Comparison of ENCODE assay signal across 11 mouse cellular contexts in genomic region chr19:44669535-44669958, GRCm38 (mm10).
DNase-seq lines count a peak whose midpoint lies in the region; ATAC-seq lines count a peak whose summit lies in the region.
"Had no signal": no experiment of that assay in that cellular context is flagged by ENCODE, and none has a peak within 500 bp of the region (broad histone marks: within the 10 kb centered on the region; RNA-seq: fewer than 3 reads in every experiment).

No protein-coding gene starts in this region.

- H3K27me3 ChIP-seq in lung, embryonic 16.5 days (ENCODE audit: control insufficient read depth, insufficient read depth, low read depth, low read length): peaks cover 72% of the 10 kb centered on the region
- peaks cover 98% of the 10 kb centered on the region for H3K27me3 ChIP-seq in forebrain, embryonic 12.5 days
- peaks cover 90% of the 10 kb centered on the region for H3K27me3 ChIP-seq in limb, embryonic 12.5 days
- H3K27me3 ChIP-seq in stomach, embryonic 16.5 days (ENCODE audit: control insufficient read depth, insufficient read depth, low read length): peaks cover 70% of the 10 kb centered on the region

- WGBS in lung, embryonic 16.5 days: under 1% methylated on average over 14 of the region's 14 CpGs
- WGBS in forebrain, embryonic 12.5 days: under 1% methylated on average over 14 of the region's 14 CpGs
- under 1% methylated on average over 14 of the region's 14 CpGs for WGBS in limb, embryonic 12.5 days
- under 1% methylated on average over 14 of the region's 14 CpGs for WGBS in stomach, embryonic 16.5 days

- H3K4me2 ChIP-seq in lung, embryonic 16.5 days (ENCODE audit: low read depth, low read length): peak overlapping the region; percentile 61
- H3K4me2 ChIP-seq in forebrain, embryonic 12.5 days: peak overlapping the region; percentile 60
- H3K4me2 ChIP-seq in limb, embryonic 12.5 days: peak overlapping the region; percentile 64
- peak overlapping the region; percentile 44 for H3K4me2 ChIP-seq in stomach, embryonic 16.5 days (ENCODE audit: low read depth, low read length)

- no peaks in the 10 kb centered on the region for H3K36me3 ChIP-seq in lung, embryonic 16.5 days (ENCODE audit: control insufficient read depth, insufficient read depth, low read length)
- no peaks in the 10 kb centered on the region for H3K36me3 ChIP-seq in forebrain, embryonic 12.5 days (replicated peaks)
- H3K36me3 ChIP-seq in limb, embryonic 12.5 days: no peaks in the 10 kb centered on the region
- H3K36me3 ChIP-seq in stomach, embryonic 16.5 days (ENCODE audit: control insufficient read depth, insufficient read depth, low read length): no peaks in the 10 kb centered on the region

- no peaks in the 10 kb centered on the region for H3K9me3 ChIP-seq in lung, embryonic 16.5 days (ENCODE audit: control insufficient read depth, low read length)
- H3K9me3 ChIP-seq in forebrain, embryonic 12.5 days: no peaks in the 10 kb centered on the region
- no peaks in the 10 kb centered on the region for H3K9me3 ChIP-seq in limb, embryonic 12.5 days
- H3K9me3 ChIP-seq in stomach, embryonic 16.5 days (replicated peaks; ENCODE audit: control insufficient read depth, low read length): no peaks in the 10 kb centered on the region

- DNase-seq in lung, postnatal 10 days: no peak
- no peak for DNase-seq in ovary, postnatal 14 days (ENCODE audit: low spot score)
- no peak for DNase-seq in left cerebral cortex, adult 8-10 months (ENCODE audit: low spot score in 2 of 2)
- DNase-seq: cerebellum, adult 2 months; heart, postnatal 4 days had no signal

- peak; percentile 60 for ATAC-seq in lung, embryonic 16.5 days (ENCODE audit: low read depth)
- peak; percentile 41; the same call in 1 of the 2 replicates for ATAC-seq in forebrain, embryonic 12.5 days (ENCODE audit: low FRiP score)
- ATAC-seq in limb, embryonic 12.5 days (ENCODE audit: insufficient number of reproducible peaks, insufficient read depth, low FRiP score, low TSS enrichment, low read depth): no peak
- ATAC-seq in stomach, embryonic 16.5 days (ENCODE audit: insufficient read depth, low FRiP score): no peak
- ATAC-seq in erythroid progenitor cell, adult 5-6 weeks (replicated peaks; ENCODE audit: low FRiP score, poor library complexity, severe bottlenecking): no peak

- H3K9ac ChIP-seq in lung, embryonic 16.5 days (ENCODE audit: low read length): 0 out of 2 replicates have a peak overlapping the region, but pooled peaks have one; percentile 15
- no peak overlapping the region for H3K9ac ChIP-seq in forebrain, embryonic 12.5 days
- H3K9ac ChIP-seq in limb, embryonic 12.5 days (replicated peaks): 0 out of 2 replicates have a peak overlapping the region, but pooled peaks have one; percentile 18
- no peak overlapping the region for H3K9ac ChIP-seq in stomach, embryonic 16.5 days (ENCODE audit: low read length)

- peak overlapping the region; percentile 36 for H3K4me3 ChIP-seq in lung, embryonic 16.5 days (ENCODE audit: low read length)
- H3K4me3 ChIP-seq in forebrain, embryonic 12.5 days (replicated peaks): peak overlapping the region; percentile 33
- H3K4me3 ChIP-seq in limb, embryonic 12.5 days (replicated peaks): peak overlapping the region; percentile 37
- H3K4me3 ChIP-seq in stomach, embryonic 16.5 days (replicated peaks; ENCODE audit: low read length): peak overlapping the region; percentile 17; the same call in 1 of the 2 replicates
- H3K4me3 ChIP-seq: megakaryocyte, embryonic 14.5 days had no signal

- peaks cover 13% of the 10 kb centered on the region for H3K4me1 ChIP-seq in lung, embryonic 16.5 days (replicated peaks; ENCODE audit: control insufficient read depth, insufficient read depth, low read length)
- H3K4me1 ChIP-seq in forebrain, embryonic 12.5 days: peaks cover 32% of the 10 kb centered on the region
- peaks cover 30% of the 10 kb centered on the region for H3K4me1 ChIP-seq in limb, embryonic 12.5 days (replicated peaks)
- H3K4me1 ChIP-seq in stomach, embryonic 16.5 days (ENCODE audit: control insufficient read depth, insufficient read depth, low read length): peaks cover 12% of the 10 kb centered on the region

- H3K27ac ChIP-seq in lung, embryonic 16.5 days (ENCODE audit: low read length): no peak overlapping the region
- no peak overlapping the region for H3K27ac ChIP-seq in forebrain, embryonic 12.5 days
- no peak overlapping the region for H3K27ac ChIP-seq in limb, embryonic 12.5 days
- H3K27ac ChIP-seq in stomach, embryonic 16.5 days (ENCODE audit: low read length): no peak overlapping the region

Comparison
In these comparisons a context has a peak if more than half of its experiments do, and no peak if none do; other contexts are left out.
1. ATAC-seq: peak in lung, embryonic 16.5 days (single experiment) and forebrain, embryonic 12.5 days (single experiment); none in limb, embryonic 12.5 days (single experiment), stomach, embryonic 16.5 days (single experiment) and erythroid progenitor cell, adult 5-6 weeks (single experiment).
2. H3K9ac ChIP-seq: peak in lung, embryonic 16.5 days (single experiment) and limb, embryonic 12.5 days (single experiment); none in forebrain, embryonic 12.5 days (single experiment) and stomach, embryonic 16.5 days (single experiment).
3. Peak in every context shown above with its lines, with median percentiles within 50 percentile points of each other: H3K4me2 ChIP-seq and H3K4me3 ChIP-seq.